Mouse (Mus musculus) hindbrain, embryonic 14.5 days (tissue): ENCODE data around the gene Lrrc14b. TPM values are rescaled to one million over a fixed set of nuclear protein-coding genes. Genes with fewer than 3 reads are reported as not detected.

Experiments used
- ATAC-seq: fragments of 200-750 bp; cut with Nextera tagmentation; 2 replicates; pipeline ENCODE4 v1.8.0; 2017; ENCODE audit warnings: moderate number of reproducible peaks, mild to moderate bottlenecking, moderate TSS enrichment, moderate library complexity; ENCODE audit not compliant: low FRiP score
- DNase-seq: peaks from one replicate; pipeline ENCODE4 v3.0.0-alpha.2; 2015; ENCODE audit warnings: low spot score
- H3K27ac ChIP-seq: fragments of 300-500 bp; sonication (generic); 2 replicates; pipeline ENCODE4 v1.5.1; 2014; ENCODE audit warnings: mild to moderate bottlenecking, moderate library complexity
- H3K27me3 ChIP-seq: fragments of 300-500 bp; sonication (generic); 2 replicates; pipeline ENCODE4 v1.6.1; 2014; ENCODE audit warnings: mild to moderate bottlenecking, low read length, mixed read lengths; ENCODE audit not compliant: control insufficient read depth, insufficient read depth
- H3K36me3 ChIP-seq: fragments of 300-500 bp; sonication (generic); replicated peaks from 2 replicates; pipeline ENCODE4 v1.6.1; 2014; ENCODE audit not compliant: control insufficient read depth, insufficient read depth
- H3K4me1 ChIP-seq: fragments of 300-500 bp; sonication (generic); replicated peaks from 2 replicates; pipeline ENCODE4 v1.6.1; 2014; ENCODE audit warnings: antibody characterized with exemption, low read length, mixed read lengths; ENCODE audit not compliant: control insufficient read depth, insufficient read depth
- H3K4me2 ChIP-seq: fragments of 300-500 bp; sonication (generic); replicated peaks from 2 replicates; pipeline ENCODE4 v1.6.1; 2014; ENCODE audit warnings: mild to moderate bottlenecking, moderate library complexity
- H3K4me3 ChIP-seq: fragments of 300-500 bp; sonication (generic); replicated peaks from 2 replicates; pipeline ENCODE4 v1.5.1; 2014; ENCODE audit warnings: mild to moderate bottlenecking, low read length
- H3K9ac ChIP-seq: fragments of 300-500 bp; sonication (generic); 2 replicates; pipeline ENCODE4 v1.6.1; 2014
- H3K9me3 ChIP-seq: fragments of 300-500 bp; sonication (generic); 2 replicates; pipeline ENCODE4 v1.6.1; 2016; ENCODE audit warnings: low read length; ENCODE audit not compliant: control insufficient read depth
- WGBS: fragments of 180-500 bp; shearing (Covaris S2); extraction: QIAGEN DNeasy Blood & Tissue Kit; methylation state at CpG from one replicate; pipeline ENCODE4 v1.1.7; 2014; 5-methylcytosine and 5-hydroxymethylcytosine counted together
- microRNA counts: library from miRNA; unstranded; fragments of <30 nt; microRNA quantifications from one replicate; lab custom pipeline; 2016
- microRNA-seq: library from miRNA; unstranded; fragments of <30 nt; microRNA quantifications from one replicate; pipeline ENCODE4, GENCODE M21; 2016
- polyA plus RNA-seq: library from polyadenylated mRNA; unstranded; fragments of >200 nt; fragmentation: Nextera tagmentation; extraction: Ambion mirVana; gene quantifications from 2 replicates; pipeline ENCODE4 v1.2.1, GENCODE M21; 2014

The Lrrc14b gene
- polyA plus RNA-seq, 1 experiment from 2014 or later = not detected

DNA sequence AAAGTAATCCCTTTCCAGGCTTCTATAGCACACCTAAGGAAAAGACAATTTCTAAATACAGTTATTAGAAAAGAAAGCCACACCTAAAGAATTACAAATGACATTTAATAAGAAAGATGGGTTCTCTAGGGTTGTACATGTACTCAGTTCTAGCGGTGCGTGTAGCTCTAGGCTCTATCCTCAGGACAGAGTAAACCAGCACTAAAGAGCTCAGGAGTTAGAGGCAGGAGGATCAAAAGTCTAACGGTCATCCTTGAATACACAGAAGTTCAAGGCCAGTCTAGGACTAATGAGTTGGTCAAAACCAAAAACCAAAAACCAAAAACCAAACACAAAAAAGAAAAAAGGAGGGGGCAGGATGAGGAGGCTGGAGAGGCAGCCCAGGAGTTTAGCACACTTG is 49.2 kb downstream of the Lrrc14b start:
- Histone ChIP-seq H3K27me3 (no peaks in the 10 kb centered on the region), H3K27ac (no peak overlapping the region), H3K4me3 (no peak overlapping the region), H3K9ac (no peak overlapping the region), H3K4me2 (no peak overlapping the region), H3K9me3 (no peaks in the 10 kb centered on the region), H3K4me1 (peaks cover 12% of the 10 kb centered on the region), H3K36me3 (peaks cover 32% of the 10 kb centered on the region)
- 95% methylated on average over 3 of the region's 3 CpGs for WGBS
- DNase-seq (no peak), ATAC-seq (no peak)

MicroRNA genes within 50 kb of the gene (microRNA counts, 519-probe panel; counts per million panel counts)
- microRNA mmu-miR-692 (lab: Ali Mortazavi, UCI) = not detected

Small RNAs within 50 kb of the gene (microRNA-seq; reads per million reads assigned to microRNA genes)
- not detected for gene Mir692-3

Other genes starting within 250 kb of the Lrrc14b start
- 0.46 TPM in 1 of 2 replicates, not detected in the other for gene Slc9a3, start 242.5 kb downstream of the Lrrc14b start, polyA plus RNA-seq
- gene Exoc3, start 155.3 kb downstream of the Lrrc14b start, polyA plus RNA-seq = 125 and 133 TPM in 2 replicates
- gene Ahrr, start 71.7 kb downstream of the Lrrc14b start, polyA plus RNA-seq = 0.51 and 0.52 TPM in 2 replicates
- 126 and 138 TPM in 2 replicates for gene Pdcd6, start 46.4 kb downstream of the Lrrc14b start, polyA plus RNA-seq
- gene Sdha, start 13.7 kb downstream of the Lrrc14b start, polyA plus RNA-seq = 195 and 217 TPM in 2 replicates
- gene Ccdc127, start 13.7 kb downstream of the Lrrc14b start, polyA plus RNA-seq = 46.2 and 46.8 TPM in 2 replicates
- gene Zfp72, start 26.8 kb upstream of the Lrrc14b start, polyA plus RNA-seq = 6.9 and 10.3 TPM in 2 replicates
- gene Ftl1-ps1, start 35.7 kb upstream of the Lrrc14b start, polyA plus RNA-seq = 74.7 and 91.2 TPM in 2 replicates
- 15.6 and 17.0 TPM in 2 replicates for gene Zfp825, start 130.0 kb upstream of the Lrrc14b start, polyA plus RNA-seq